ENCODE assay signal across 13 mouse cellular contexts in the genomic region with DNA sequence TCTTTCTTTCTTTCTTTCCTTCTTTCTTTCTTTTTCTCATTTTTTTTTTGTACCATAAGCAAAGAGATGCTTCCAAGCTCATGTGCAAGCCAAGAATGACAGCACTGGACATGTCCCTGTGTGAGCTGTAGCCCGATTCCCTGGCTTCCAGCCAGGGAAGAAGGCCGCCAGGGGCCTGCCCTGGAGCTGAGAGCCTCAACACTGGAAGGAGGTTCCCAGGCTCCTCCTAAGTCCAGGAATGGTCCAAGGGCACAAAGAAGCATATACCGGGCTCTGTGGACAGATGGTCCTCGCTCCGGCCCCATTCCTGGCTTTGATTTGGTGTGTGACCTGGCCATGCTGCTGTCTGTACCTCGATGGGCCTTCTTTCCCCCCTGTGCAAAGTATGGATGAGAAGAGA. TPM values are rescaled to one million over a fixed set of nuclear protein-coding genes. Genes with fewer than 3 reads are reported as not detected.
DNase-seq lines count a peak whose midpoint lies in the region; ATAC-seq lines count a peak whose summit lies in the region.
"Had no signal": no experiment of that assay in that cellular context is flagged by ENCODE, and none has a peak within 500 bp of the region (broad histone marks: within the 10 kb centered on the region; RNA-seq: fewer than 3 reads in every experiment).

No protein-coding gene starts in this region.

- no peaks in the 10 kb centered on the region for H3K27me3 ChIP-seq in lung, embryonic 15.5 days

- H3K27ac ChIP-seq in lung, embryonic 15.5 days, result peak overlapping the region; percentile 12; the same call in 1 of the 2 replicates
- H3K27ac ChIP-seq: hindbrain, embryonic 14.5 days had no signal

- peak; percentile 37 for DNase-seq in adrenal gland, postnatal 14 days
- DNase-seq in adrenal gland, adult 2 months, result no peak
- peak; percentile 17 for DNase-seq in Muller cell, postnatal 12 days (ENCODE audit: inconsistent ontology term)
- peak; percentile 47 for DNase-seq in gastrocnemius, adult 18-20 months (ENCODE audit: low spot score)
- DNase-seq in spleen, adult 12 weeks (ENCODE audit: low spot score), result no peak
- no peak for DNase-seq in retina, postnatal 1 day
- no peak for DNase-seq in urinary bladder, postnatal 14 days (ENCODE audit: low spot score)
- DNase-seq: thymus, postnatal 36 days had no signal

- H3K9me3 ChIP-seq in lung, embryonic 15.5 days, result no peaks in the 10 kb centered on the region

- no peak overlapping the region for H3K9ac ChIP-seq in lung, embryonic 15.5 days
- H3K9ac ChIP-seq: hindbrain, embryonic 14.5 days had no signal

- peaks cover 39% of the 10 kb centered on the region for H3K4me1 ChIP-seq in lung, embryonic 15.5 days

- 55% methylated on average over 6 of the region's 6 CpGs for WGBS in lung, embryonic 15.5 days

- ATAC-seq in lung, embryonic 15.5 days (ENCODE audit: borderline replicate concordance, extremely low read depth, low FRiP score, low TSS enrichment), result peak; percentile 32; the same call in 1 of the 2 replicates

- no peak overlapping the region for H3K4me2 ChIP-seq in lung, embryonic 15.5 days
- H3K4me2 ChIP-seq: hindbrain, embryonic 14.5 days; midbrain, embryonic 11.5 days had no signal

- no peak overlapping the region for H3K4me3 ChIP-seq in lung, embryonic 15.5 days

- no peaks in the 10 kb centered on the region for H3K36me3 ChIP-seq in lung, embryonic 15.5 days

RNA-seq across cellular contexts. Expression of a gene that starts 46.9 kb away (rescaled TPM):
- 11.3 and 14.6 TPM in 2 replicates for total RNA-seq in adrenal gland, postnatal 14 days (2021)
- total RNA-seq in adrenal gland, adult 2 months (2021), result 1 to 10 TPM; 6.7 to 9.3 TPM
- polyA plus RNA-seq in adrenal gland, adult 2 months (2012; rRNA removed), result 4.0 and 6.3 TPM in 2 replicates
- 1 to 10 TPM; 3.0 TPM for total RNA-seq in gastrocnemius, adult 18-20 months (2021)
- polyA plus RNA-seq in lung, embryonic 15.5 days (2015; fragmentation: Nextera tagmentation; extraction: Ambion mirVana), result 12.3 TPM in 2 replicates
- total RNA-seq: MEL; neutrophil, adult 5-6 weeks had no signal

Comparison
In these comparisons a context has a peak if more than half of its experiments do, and no peak if none do; other contexts are left out.
1. DNase-seq: peak in adrenal gland, postnatal 14 days (single experiment), Muller cell, postnatal 12 days (single experiment) and gastrocnemius, adult 18-20 months (single experiment); none in adrenal gland, adult 2 months (single experiment), spleen, adult 12 weeks (single experiment), retina, postnatal 1 day (single experiment) and urinary bladder, postnatal 14 days (single experiment).